Mouse (Mus musculus) ES-E14 (cell line): ENCODE data around the gene Rps7.

Source experiments
- CHD2 ChIP-seq: IDR thresholded peaks from 2 replicates; pipeline ENCODE4 v1.6.1; 2014; ENCODE audit warnings: mild to moderate bottlenecking, low read depth, low read length, inconsistent platforms
- ZC3H11A ChIP-seq: IDR thresholded peaks from 2 replicates; pipeline ENCODE4 v1.6.1; 2012; ENCODE audit warnings: low read depth, mild to moderate bottlenecking, inconsistent platforms, low read length, borderline replicate concordance
- ZNF384 ChIP-seq: IDR thresholded peaks from 2 replicates; pipeline ENCODE4 v1.6.1; 2012; ENCODE audit warnings: low read depth, low read length, inconsistent platforms

GRCm38 (mm10) chr12:28675121-28675924, 39.6 kb upstream of the Rps7 start, which contains the start of gene Adi1:
- TF ChIP-seq ZC3H11A (no peak), ZNF384 (no peak), CHD2 (no peak)
